Mouse (Mus musculus) megakaryocyte-erythroid progenitor cell, adult 5-6 weeks (primary cell): ENCODE measurements at regions not wholly inside any gene's neighbourhood (a gene's known extent, or its start where the extent isn't known, plus 50 kb on each side); places are given as distances from the start of the nearest gene placed in this dataset.

Experiments used
- ATAC-seq: replicated peaks from 2 replicates; pipeline ENCODE4 v1.8.0; 2016; ENCODE audit warnings: mild to moderate bottlenecking, inconsistent platforms; ENCODE audit not compliant: severe bottlenecking, poor library complexity, low FRiP score, low TSS enrichment

GRCm38 (mm10) chr2:106454310-106454974, 238.6 kb upstream of the Mpped2 start:
- ATAC-seq, result no peak

GRCm38 (mm10) chr2:106455039-106455438, 238.0 kb upstream of the Mpped2 start:
- ATAC-seq, result no peak

- no peak for ATAC-seq
These were observed 237.1 kb upstream of the Mpped2 start for GRCm38 (mm10) chr2:106455972-106456371.

GRCm38 (mm10) chr2:106458003-106458402, 235.1 kb upstream of the Mpped2 start:
- ATAC-seq, result no peak

GRCm38 (mm10) chr2:106461021-106461420, 232.0 kb upstream of the Mpped2 start:
- ATAC-seq, result no peak

- no peak for ATAC-seq
These were observed 231.6 kb upstream of the Mpped2 start for GRCm38 (mm10) chr2:106461490-106461889.

GRCm38 (mm10) chr2:106461973-106462637, 231.0 kb upstream of the Mpped2 start:
- ATAC-seq, result no peak

- ATAC-seq, result no peak
These were observed 228.0 kb upstream of the Mpped2 start for GRCm38 (mm10) chr2:106465055-106465454.

GRCm38 (mm10) chr2:106465831-106466230, 227.2 kb upstream of the Mpped2 start:
- ATAC-seq, result no peak

GRCm38 (mm10) chr2:106469196-106469595, 223.9 kb upstream of the Mpped2 start:
- ATAC-seq, result no peak

GRCm38 (mm10) chr2:106473458-106473857, 219.6 kb upstream of the Mpped2 start:
- no peak for ATAC-seq

- no peak for ATAC-seq
These were observed 215.1 kb upstream of the Mpped2 start for GRCm38 (mm10) chr2:106477991-106478390.

- no peak for ATAC-seq
These were observed 205.6 kb upstream of the Mpped2 start for GRCm38 (mm10) chr2:106487335-106488082.

GRCm38 (mm10) chr2:106498735-106499134, 194.3 kb upstream of the Mpped2 start:
- no peak for ATAC-seq

- ATAC-seq, result no peak
These were observed 193.7 kb upstream of the Mpped2 start for GRCm38 (mm10) chr2:106499227-106499928.

- ATAC-seq, result no peak
These were observed 188.1 kb upstream of the Mpped2 start for GRCm38 (mm10) chr2:106504933-106505420.

- no peak for ATAC-seq
These were observed 181.2 kb upstream of the Mpped2 start for GRCm38 (mm10) chr2:106511889-106512288.

GRCm38 (mm10) chr2:106512338-106513024, 180.6 kb upstream of the Mpped2 start:
- ATAC-seq, result no peak

- ATAC-seq, result no peak
These were observed 180.1 kb upstream of the Mpped2 start for GRCm38 (mm10) chr2:106513025-106513386.
